Mouse (Mus musculus) hindbrain, postnatal 0 days (tissue): ENCODE results near the gene Cfap299. TPM values are rescaled to one million over a fixed set of nuclear protein-coding genes. Genes with fewer than 3 reads are reported as not detected.

Experiments used
- ATAC-seq: fragments of 200-750 bp; cut with Nextera tagmentation; 2 replicates; pipeline ENCODE4 v1.8.0; 2017; ENCODE audit warnings: mild to moderate bottlenecking, moderate TSS enrichment, moderate library complexity
- DNase-seq: peaks from one replicate; pipeline ENCODE4 v3.0.0-alpha.2; 2015; ENCODE audit warnings: low spot score
- H3K27ac ChIP-seq: fragments of 300-500 bp; sonication (generic); 2 replicates; pipeline ENCODE4 v1.5.1; 2014; ENCODE audit warnings: mild to moderate bottlenecking
- H3K27me3 ChIP-seq: fragments of 300-500 bp; sonication (generic); 2 replicates; pipeline ENCODE4 v1.6.1; 2014; ENCODE audit warnings: low read length, mixed read lengths; ENCODE audit not compliant: insufficient read depth
- H3K36me3 ChIP-seq: fragments of 300-500 bp; sonication (generic); 2 replicates; pipeline ENCODE4 v1.6.1; 2014; ENCODE audit warnings: low read length, mixed read lengths; ENCODE audit not compliant: insufficient read depth
- H3K4me1 ChIP-seq: fragments of 300-500 bp; sonication (generic); 2 replicates; pipeline ENCODE4 v1.6.1; 2014; ENCODE audit warnings: antibody characterized with exemption, low read length, mixed read lengths; ENCODE audit not compliant: insufficient read depth
- H3K4me2 ChIP-seq: fragments of 300-500 bp; sonication (generic); 2 replicates; pipeline ENCODE4 v1.6.1; 2014; ENCODE audit warnings: low read depth, mild to moderate bottlenecking, low read length, moderate library complexity, mixed read lengths
- H3K4me3 ChIP-seq: fragments of 300-500 bp; sonication (generic); 2 replicates; pipeline ENCODE4 v1.5.1; 2014; ENCODE audit warnings: low read length
- H3K9ac ChIP-seq: fragments of 300-500 bp; sonication (generic); replicated peaks from 2 replicates; pipeline ENCODE4 v1.6.1; 2014; ENCODE audit warnings: mild to moderate bottlenecking, low read length, moderate library complexity, mixed read lengths
- H3K9me3 ChIP-seq: fragments of 300-500 bp; sonication (generic); 2 replicates; pipeline ENCODE4 v1.6.1; 2016; ENCODE audit warnings: low read length, mixed read lengths
- CTCF ChIP-seq: IDR thresholded peaks from 2 replicates; pipeline ENCODE4 v1.5.1; 2016; ENCODE audit warnings: antibody characterized with exemption, control low read depth, low read depth
- WGBS: fragments of 180-500 bp; shearing (Covaris S2); extraction: QIAGEN DNeasy Blood & Tissue Kit; methylation state at CpG from one replicate; pipeline ENCODE4 v1.1.7; 2014; 5-methylcytosine and 5-hydroxymethylcytosine counted together
- polyA plus RNA-seq: library from polyadenylated mRNA; unstranded; fragments of >200 nt; fragmentation: Nextera tagmentation; extraction: Ambion mirVana; gene quantifications from 2 replicates; pipeline ENCODE4 v1.2.1, GENCODE M21; 2015
- total RNA-seq: library from RNA; depleted of rRNA; stranded (reverse); fragments of >200 nt; gene quantifications from 2 replicates; pipeline ENCODE4 v1.2.3, GENCODE M21; 2014

Cfap299 gene
- total and polyA plus RNA-seq, 2 experiments from 2014 or later, result 1.0 to 2.3 TPM

DNA sequence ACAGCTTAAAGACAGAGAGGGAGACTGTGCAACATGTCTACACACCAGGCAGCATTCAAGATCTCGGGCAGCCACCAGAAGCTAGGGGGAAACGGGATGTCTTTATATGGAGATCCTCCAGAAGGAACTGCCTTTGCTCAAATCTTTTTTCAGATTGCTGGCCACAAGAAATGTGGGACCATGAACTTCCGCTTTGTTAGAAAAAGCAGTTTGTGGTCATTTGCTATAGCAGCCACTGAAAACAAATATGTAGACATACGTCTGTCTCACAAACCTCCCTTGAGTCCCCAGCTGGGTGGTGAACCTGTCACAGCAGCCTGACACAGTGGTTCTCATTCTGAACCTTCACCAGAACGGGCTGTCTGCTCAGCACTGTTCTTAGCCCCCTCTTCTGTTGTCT, 363.0 kb downstream of the Cfap299 start:
- H3K36me3 ChIP-seq, result no peaks in the 10 kb centered on the region
- no peak overlapping the region for H3K4me3 ChIP-seq
- H3K4me2 ChIP-seq, result no peak overlapping the region
- no peaks in the 10 kb centered on the region; the same call in 1 of the 2 replicates for H3K9me3 ChIP-seq
- DNase-seq, result no peak
- no peaks in the 10 kb centered on the region for H3K4me1 ChIP-seq
- no peak for ATAC-seq
- no peak overlapping the region for H3K27ac ChIP-seq
- H3K9ac ChIP-seq, result no peak overlapping the region
- no peaks in the 10 kb centered on the region for H3K27me3 ChIP-seq
- WGBS, result 68% methylated on average over 5 of the region's 5 CpGs
- no peak for TF ChIP-seq CTCF

DNA sequence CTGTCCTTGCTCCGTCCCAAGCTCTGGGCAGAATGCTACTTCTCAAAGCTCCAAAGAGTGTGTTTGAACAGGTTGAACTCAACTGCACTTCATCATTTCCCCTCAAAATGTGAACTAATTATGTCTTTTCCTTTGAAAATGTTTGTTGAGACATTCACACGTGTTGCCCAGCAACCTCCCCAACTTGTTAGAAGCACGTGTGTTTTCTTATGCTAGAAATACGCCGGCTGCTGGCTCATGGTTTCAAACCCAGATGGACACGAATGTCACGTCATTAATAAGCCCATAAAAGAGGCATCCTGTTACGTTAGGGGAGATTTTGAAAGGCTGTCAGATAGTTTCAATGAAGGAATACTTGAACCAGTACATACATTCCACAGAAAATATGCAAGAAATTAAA, 367.2 kb downstream of the Cfap299 start:
- Histone ChIP-seq H3K4me1 (no peaks in the 10 kb centered on the region), H3K9me3 (no peaks in the 10 kb centered on the region), H3K4me2 (no peak overlapping the region), H3K4me3 (no peak overlapping the region), H3K27ac (no peak overlapping the region), H3K9ac (no peak overlapping the region), H3K27me3 (no peaks in the 10 kb centered on the region), H3K36me3 (no peaks in the 10 kb centered on the region)
- TF ChIP-seq CTCF, result no peak
- DNase-seq (no peak), ATAC-seq (no peak)
- WGBS, result 48% methylated on average over 8 of the region's 8 CpGs

DNA sequence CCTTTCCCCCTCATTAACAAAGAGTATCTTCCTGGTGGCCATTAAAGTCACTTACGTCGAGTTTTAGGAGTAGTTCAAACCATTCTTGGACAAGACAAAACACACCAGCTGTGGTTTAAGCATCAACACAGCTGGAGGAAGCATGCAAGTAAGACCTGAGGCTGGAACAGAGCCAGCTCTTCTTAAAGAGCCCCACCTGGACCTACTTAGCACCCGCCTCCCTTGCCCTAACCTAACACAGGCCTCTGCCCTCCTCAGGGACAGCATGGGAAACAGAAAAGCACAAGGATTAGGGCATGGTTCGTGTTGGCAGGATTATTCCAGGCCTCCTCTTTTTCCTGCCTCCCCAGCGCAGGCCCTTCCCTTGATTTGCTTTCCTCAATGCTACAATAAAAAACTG, 374.9 kb downstream of the Cfap299 start:
- no peaks in the 10 kb centered on the region for H3K36me3 ChIP-seq
- WGBS, result 74% methylated on average over 5 of the region's 5 CpGs
- no peak overlapping the region for H3K4me2 ChIP-seq
- no peaks in the 10 kb centered on the region for H3K27me3 ChIP-seq
- no peaks in the 10 kb centered on the region for H3K9me3 ChIP-seq
- no peak overlapping the region for H3K27ac ChIP-seq
- H3K4me3 ChIP-seq, result no peak overlapping the region
- no peak for TF ChIP-seq CTCF
- H3K9ac ChIP-seq, result no peak overlapping the region
- no peaks in the 10 kb centered on the region for H3K4me1 ChIP-seq
- DNase-seq (no peak), ATAC-seq (no peak)

DNA sequence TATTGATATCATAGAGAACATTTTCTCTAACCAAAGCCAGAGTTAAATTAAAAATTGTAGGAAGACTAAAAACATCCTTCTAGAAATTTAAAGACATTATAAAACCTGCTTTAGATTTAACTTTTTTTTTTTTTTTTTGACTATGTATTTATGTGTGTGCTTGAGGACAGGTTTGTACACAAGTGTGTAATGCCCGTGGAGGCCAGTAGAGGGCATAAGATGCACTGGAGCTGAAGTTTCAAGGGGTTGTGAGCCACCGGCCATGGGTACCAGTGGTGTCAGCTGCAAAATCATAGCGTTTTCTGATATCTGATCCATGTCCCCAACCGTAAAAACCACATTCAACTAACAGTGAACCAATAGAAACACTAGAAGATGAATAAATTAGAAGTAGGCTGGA, 377.5 kb downstream of the Cfap299 start:
- H3K4me1 ChIP-seq, result no peaks in the 10 kb centered on the region
- peak; percentile 30 for TF ChIP-seq CTCF
- H3K9me3 ChIP-seq, result no peaks in the 10 kb centered on the region
- H3K4me2 ChIP-seq, result no peak overlapping the region
- ATAC-seq (no peak), DNase-seq (no peak)
- 80% methylated on average over 4 of the region's 4 CpGs for WGBS
- no peak overlapping the region for H3K9ac ChIP-seq
- H3K4me3 ChIP-seq, result no peak overlapping the region
- no peaks in the 10 kb centered on the region for H3K36me3 ChIP-seq
- H3K27ac ChIP-seq, result no peak overlapping the region
- no peaks in the 10 kb centered on the region for H3K27me3 ChIP-seq

DNA sequence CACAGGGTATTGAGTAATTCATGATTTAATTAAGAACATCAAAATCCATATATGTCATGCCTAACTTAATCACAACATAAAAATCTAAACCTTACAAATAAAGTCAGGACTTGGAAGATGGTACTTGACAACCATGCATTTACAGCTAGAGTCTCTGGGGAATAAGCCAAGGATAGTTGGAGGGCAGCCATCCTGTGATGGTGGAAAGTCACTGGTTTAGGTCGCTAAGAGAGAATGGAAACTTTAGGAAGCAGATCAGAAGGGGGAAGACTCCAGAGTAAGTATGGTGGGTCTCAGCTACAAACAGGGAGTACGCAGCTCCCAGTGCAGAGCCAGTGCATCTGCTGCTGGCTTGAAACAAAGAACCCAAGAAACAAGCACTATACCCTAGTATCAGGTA, 386.3 kb downstream of the Cfap299 start:
- Histone ChIP-seq H3K9me3 (no peaks in the 10 kb centered on the region), H3K4me3 (no peak overlapping the region), H3K27me3 (no peaks in the 10 kb centered on the region), H3K27ac (no peak overlapping the region), H3K4me2 (no peak overlapping the region), H3K9ac (no peak overlapping the region), H3K4me1 (no peaks in the 10 kb centered on the region), H3K36me3 (no peaks in the 10 kb centered on the region)
- ATAC-seq (no peak), DNase-seq (peak; percentile 20)
- 67% methylated on average over 2 of the region's 2 CpGs for WGBS
- TF ChIP-seq CTCF, result no peak

DNA sequence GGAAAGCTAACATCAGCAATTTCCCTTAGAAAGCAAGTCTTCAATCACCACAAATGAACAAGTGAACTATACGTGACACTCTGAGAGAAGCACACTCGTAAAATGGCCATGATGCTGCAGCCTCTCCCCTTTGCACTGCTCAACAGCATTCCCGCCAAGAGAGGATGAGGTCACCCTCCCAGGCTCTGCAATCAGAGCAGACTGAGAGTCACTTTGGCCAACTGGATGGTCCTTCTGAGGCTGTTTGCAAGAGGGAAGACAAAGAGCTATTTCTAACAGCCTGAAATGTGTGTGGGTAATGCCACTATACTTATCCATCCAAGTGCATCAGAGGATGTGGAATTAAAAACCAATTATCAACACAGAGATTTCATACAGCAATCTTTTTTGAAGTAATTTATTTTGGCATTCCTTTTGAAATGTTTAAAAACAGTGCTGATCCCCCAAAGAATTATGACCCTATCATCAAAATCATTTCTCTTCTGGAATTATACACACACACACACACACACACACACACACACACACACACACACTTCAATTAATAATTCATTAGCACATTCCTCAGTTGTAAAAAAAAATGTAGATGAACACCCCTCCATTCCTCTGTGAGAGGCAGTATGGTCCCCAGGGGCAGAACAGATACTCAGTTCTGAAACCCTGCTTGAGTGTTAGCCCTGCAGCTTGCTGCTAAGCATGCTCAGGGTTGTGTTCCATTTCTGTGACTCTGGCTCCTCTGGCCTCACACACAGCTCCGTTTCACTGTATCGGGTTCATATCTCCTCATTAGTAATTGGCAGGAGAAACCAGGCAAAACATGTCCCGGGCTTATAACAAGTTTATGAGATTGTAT, 403.3 kb downstream of the Cfap299 start:
- ATAC-seq (peak; percentile 70), DNase-seq (peak; percentile 10)
- no peak overlapping the region for H3K9ac ChIP-seq
- no peak overlapping the region for H3K27ac ChIP-seq
- H3K36me3 ChIP-seq, result no peaks in the 10 kb centered on the region
- no peaks in the 10 kb centered on the region for H3K9me3 ChIP-seq
- 61% methylated on average over 6 of the region's 6 CpGs for WGBS
- H3K4me2 ChIP-seq, result no peak overlapping the region
- no peaks in the 10 kb centered on the region for H3K27me3 ChIP-seq
- H3K4me3 ChIP-seq, result no peak overlapping the region
- H3K4me1 ChIP-seq, result no peaks in the 10 kb centered on the region
- no peak for TF ChIP-seq CTCF

DNA sequence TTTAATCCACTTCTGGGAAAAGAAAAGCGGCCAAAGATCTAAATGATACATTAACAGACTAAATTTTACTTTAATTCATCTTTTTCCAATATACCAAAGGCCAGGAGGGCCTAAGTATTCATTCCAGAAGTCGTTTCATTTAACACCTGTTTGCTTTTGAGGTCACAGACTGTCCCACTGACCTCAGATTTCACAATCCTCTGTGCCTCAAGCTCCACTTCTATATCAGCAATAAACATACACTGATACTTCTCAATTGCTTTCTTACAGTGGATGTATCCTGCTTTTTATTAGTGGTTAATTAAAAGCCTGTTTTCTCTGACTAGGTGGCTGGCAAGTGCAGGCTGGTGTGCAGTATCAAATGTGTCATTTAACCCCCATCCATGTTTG, 403.9 kb downstream of the Cfap299 start:
- H3K4me3 ChIP-seq, result no peak overlapping the region
- ATAC-seq (no peak), DNase-seq (no peak)
- H3K27me3 ChIP-seq, result no peaks in the 10 kb centered on the region
- H3K9ac ChIP-seq, result no peak overlapping the region
- TF ChIP-seq CTCF, result no peak
- no peaks in the 10 kb centered on the region for H3K9me3 ChIP-seq
- H3K4me2 ChIP-seq, result no peak overlapping the region
- H3K4me1 ChIP-seq, result no peaks in the 10 kb centered on the region
- H3K36me3 ChIP-seq, result no peaks in the 10 kb centered on the region
- WGBS, result 64% methylated on average over 2 of the region's 2 CpGs
- no peak overlapping the region for H3K27ac ChIP-seq
